Mouse (Mus musculus) heart, postnatal 36 days (tissue): Measurements from ENCODE around the gene Dapk1. TPM values are rescaled to one million over a fixed set of nuclear protein-coding genes. Genes with fewer than 3 reads are reported as not detected.

Experiments used
- DNase-seq, 2 experiments: peaks; one replicate each; pipeline ENCODE4 v3.0.0; 2021 to 2022
- intact Hi-C: fragments of 180-260 bp; cut with DNase I; formaldehyde crosslinking; loops from one replicate; pipeline ENCODE4 v1.15.1; 2025
- total RNA-seq, 2 experiments: library from RNA; stranded (reverse); gene quantifications; 2 replicates each; pipeline ENCODE4 v1.2.3; 2021

Gene Dapk1
- total RNA-seq, 2 experiments from 2014 or later = 22.2 to 35.8 TPM

GRCm38 (mm10) chr13:60615057-60615650, 13.4 kb downstream of the Dapk1 start:
- no peak for DNase-seq
- intact Hi-C loops = no loop called here

DNA sequence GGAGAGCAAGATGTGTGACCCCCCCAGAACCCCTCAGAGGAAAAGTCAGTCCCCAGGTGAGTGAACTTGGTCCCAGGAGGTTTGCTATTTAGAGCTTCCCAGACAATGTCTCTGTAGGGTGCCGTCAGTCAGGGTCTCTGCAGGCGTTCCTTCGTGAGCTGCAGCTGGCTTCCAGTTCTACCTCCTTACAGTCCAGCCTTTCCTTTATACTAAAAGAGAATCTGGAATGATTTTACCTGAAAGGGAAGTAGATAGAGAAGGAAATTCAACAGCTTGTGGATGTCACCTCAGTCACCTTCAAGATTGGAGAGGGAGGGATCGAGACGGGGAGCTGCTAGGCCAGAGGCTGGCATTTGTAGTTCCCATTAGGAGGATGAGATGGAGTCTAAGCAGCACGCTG, 14.3 kb downstream of the Dapk1 start:
- intact Hi-C loops = no loop called here
- no peak for DNase-seq

DNA sequence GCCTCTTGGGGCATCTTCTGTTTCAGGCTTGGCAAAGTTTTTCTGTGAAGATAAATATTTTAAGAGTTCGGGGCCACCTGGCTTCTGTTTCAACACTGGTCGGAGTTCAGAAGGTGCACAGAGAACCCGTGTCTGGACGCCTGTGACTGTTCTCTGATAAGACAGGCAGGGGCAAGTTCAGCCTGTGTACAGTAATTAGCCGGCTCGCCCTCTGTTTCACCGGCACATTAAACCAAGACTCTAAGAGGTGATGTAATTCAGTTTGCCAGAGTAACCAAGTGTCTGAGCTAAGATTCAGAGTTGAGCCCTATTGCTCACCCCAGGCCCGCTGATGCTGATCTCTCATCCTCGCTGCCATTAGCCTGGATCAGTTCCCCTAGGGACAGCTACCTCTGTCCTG, 16.5 kb downstream of the Dapk1 start:
- intact Hi-C loops = no loop called here
- no peak for DNase-seq

DNA sequence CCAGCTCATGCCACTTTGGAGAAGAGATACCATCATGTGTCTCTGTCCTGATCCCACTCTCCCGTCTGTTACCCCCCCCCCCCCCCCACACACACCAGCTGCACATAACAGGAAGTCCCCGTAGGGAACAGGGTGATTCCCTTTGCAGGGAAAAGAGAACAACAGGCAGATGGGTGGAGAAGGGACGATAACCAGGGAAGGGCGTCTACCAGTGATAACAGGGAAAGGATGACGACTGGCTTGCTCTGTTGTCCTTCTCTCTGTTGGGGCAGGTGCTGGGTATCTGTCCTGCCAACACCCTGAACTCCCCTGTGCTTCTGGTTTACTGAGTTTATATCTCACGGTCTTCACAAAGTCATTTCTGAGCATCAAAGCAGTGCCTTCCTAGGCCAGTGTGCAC, 18.0 kb downstream of the Dapk1 start:
- intact Hi-C loops = no loop called here
- DNase-seq = no peak

- DNase-seq = no peak
- intact Hi-C loops = no loop called here
These were observed 19.7 kb downstream of the Dapk1 start for GRCm38 (mm10) chr13:60621411-60621965.

DNA sequence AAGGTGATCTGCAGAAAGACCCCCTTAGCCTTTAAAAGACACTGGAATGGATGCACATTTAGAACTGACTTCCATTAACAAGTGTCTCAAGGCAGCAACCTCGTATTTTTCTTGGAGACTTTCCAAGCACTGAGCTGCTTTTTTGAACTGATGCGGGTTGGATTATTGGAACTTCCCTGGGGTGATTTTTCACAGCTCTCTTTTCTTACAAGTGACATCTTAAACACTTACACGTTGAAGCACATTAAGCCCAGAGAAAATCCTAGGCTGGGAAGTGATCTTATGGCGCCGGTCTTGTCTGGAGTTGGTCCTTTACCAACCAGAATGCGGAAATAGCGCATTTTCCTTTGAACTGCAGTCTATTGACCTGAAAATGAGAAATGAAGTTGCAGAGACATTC, 23.8 kb downstream of the Dapk1 start:
- no peak for DNase-seq
- intact Hi-C loops = no loop called here

DNA sequence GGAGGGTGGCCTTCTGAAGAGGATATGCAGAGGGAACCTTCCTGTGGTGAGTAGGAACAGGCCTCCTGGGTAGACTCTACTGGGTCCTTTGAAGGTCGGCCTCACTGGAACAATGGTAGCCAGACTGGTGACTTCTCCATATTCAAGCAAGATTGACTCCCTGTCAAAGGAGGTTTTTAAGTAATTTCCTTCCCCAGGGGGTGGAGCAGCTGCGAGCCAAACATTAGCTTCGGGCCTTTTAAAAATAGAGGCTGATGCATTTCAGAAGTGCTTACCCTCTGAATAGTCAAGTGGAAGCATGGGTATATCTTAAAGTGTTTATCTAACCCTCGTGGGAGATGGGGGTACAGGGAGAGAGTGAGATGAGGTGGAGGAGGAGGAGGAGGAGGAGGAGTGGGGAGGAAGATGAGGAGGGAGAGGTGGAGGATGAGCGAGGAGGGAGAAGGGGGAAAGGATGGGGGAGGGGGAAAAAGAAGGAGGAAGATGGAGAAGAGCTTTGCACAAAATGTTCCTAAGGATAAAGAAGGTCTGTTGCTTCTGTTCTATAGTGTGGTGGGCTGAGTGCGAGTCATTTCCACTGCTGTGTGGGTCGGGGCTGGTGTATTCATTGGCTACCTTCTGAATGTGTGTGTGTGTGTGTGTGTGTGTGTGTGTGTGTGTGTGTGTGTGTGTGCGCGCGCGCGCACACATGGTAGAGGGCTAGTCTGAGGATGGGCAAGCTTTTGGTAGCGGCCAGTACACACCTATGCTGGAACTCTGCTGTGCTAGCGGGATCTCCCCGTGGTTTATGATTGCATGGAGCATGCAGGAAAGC, 26.3 kb downstream of the Dapk1 start:
- DNase-seq = no peak
- intact Hi-C loops = no loop called here

GRCm38 (mm10) chr13:60628657-60628950, 26.9 kb downstream of the Dapk1 start:
- DNase-seq = no peak
- intact Hi-C loops = no loop called here

DNA sequence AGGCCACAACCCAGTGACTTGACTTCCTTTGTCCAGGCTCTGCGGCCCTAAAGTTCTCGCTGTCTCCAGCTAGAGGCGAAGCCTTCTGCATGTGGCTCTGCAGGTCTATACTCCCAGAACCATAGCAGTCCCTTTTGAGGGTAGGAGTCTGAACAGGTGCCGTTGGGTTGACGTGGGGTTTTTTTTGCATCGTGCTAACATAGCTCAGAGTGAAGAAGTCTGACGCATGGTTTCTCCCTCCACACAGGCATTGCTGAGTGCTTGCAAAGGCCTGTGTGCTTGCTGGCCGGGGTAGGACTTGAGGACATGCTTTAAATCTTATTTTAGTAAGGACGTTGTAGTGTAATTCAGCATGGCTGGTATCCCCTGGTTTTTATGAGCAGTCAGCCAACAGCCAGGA, 27.7 kb downstream of the Dapk1 start:
- intact Hi-C loops = no loop called here

GRCm38 (mm10) chr13:60633945-60634344, 32.2 kb downstream of the Dapk1 start:
- DNase-seq = no peak
- intact Hi-C loops = loop anchor here (2.0 kb wide), 1 partner anchor 21 kb away; no protein-coding TSS in a partner anchor

More for the DNA sequence above, 27.7 kb downstream of the Dapk1 start:
- no peak for DNase-seq

DNA sequence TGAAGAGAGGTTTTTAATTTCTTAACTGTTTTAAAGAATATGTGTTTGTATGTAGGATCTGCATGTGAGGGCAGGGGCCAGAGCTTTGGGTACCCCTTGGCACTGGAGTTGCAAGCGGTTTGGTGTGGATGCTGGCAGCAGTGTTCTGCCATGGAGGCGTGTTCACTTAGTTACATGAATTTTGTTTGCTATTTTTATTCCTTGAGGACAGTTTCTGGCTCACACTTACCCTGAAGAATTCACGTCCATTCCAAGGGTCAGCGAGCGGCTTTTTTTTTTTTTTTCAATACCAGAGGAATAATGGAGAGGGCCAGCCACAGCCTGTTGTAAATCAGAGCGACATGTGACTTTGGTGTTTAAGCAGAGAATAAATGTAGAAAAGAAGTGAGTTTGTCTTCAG, 33.9 kb downstream of the Dapk1 start:
- intact Hi-C loops = loop anchor here (2.0 kb wide), 1 partner anchor 19 kb away; no protein-coding TSS in a partner anchor
- DNase-seq = no peak

- intact Hi-C loops = no loop called here
- DNase-seq = no peak
These were observed 37.8 kb downstream of the Dapk1 start for GRCm38 (mm10) chr13:60639482-60640055.

DNA sequence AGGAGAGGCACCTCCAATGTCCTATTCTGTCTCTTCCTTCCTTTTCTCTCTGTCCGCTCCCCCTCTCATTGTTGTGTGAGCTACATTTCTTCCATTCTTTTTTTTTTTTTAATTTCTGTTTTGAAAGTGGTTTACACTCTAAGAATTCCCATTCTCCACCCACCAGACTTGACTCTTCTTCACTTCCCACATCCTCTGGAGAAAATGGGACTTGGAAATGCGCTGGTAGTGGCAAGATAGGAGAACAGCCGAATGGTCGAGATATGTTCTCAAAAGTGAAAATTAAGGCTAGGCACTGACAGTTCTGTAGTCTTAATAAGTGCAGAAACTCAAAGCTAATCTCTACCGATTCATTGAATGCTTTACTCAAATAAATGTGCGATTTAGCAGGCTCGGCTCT, 38.7 kb downstream of the Dapk1 start:
- intact Hi-C loops = no loop called here
- no peak for DNase-seq

- intact Hi-C loops = no loop called here
- no peak for DNase-seq
These were observed 42.7 kb downstream of the Dapk1 start for GRCm38 (mm10) chr13:60644457-60644889.

DNA sequence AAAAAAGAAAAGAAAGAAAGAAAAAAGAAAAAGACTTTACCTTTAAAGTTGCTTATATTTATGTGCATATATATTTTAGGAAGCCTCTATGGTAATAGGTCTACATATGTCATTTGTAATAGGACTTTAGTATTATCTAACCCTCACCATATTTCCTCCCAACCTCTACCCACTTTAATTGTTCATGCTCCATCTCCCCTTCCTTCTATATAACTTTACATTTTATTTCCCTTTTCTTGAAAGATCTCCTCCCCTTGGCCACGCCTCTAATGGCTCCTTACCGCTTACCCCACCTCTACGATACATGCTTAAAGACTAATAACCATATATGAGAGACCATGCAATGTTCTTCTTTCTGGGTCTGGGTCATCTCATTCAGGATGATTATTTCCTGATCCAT, 45.0 kb downstream of the Dapk1 start:
- intact Hi-C loops = no loop called here
- DNase-seq = no peak

- intact Hi-C loops = no loop called here
- DNase-seq = no peak
These were observed 46.6 kb downstream of the Dapk1 start for GRCm38 (mm10) chr13:60648350-60648749.

DNA sequence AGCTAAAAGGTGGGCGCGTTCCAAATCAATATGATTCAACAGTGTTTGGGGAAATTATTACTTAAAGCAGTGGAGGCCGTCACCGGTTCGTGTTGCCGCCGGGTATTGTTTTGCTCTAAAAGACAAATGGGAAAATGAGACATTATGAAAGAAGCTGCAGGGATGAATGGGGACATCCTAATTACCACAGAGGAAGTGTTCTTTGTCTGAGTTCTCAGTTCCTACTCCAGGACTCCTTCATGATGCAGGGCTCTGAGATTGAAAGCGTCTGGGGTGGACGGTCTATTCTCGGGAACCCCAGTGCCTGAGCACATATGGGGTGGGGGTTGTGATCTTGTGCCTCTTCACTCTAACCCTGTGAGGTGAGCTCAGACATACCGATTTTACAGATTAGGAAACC, 48.3 kb downstream of the Dapk1 start:
- intact Hi-C loops = no loop called here
- no peak for DNase-seq

DNA sequence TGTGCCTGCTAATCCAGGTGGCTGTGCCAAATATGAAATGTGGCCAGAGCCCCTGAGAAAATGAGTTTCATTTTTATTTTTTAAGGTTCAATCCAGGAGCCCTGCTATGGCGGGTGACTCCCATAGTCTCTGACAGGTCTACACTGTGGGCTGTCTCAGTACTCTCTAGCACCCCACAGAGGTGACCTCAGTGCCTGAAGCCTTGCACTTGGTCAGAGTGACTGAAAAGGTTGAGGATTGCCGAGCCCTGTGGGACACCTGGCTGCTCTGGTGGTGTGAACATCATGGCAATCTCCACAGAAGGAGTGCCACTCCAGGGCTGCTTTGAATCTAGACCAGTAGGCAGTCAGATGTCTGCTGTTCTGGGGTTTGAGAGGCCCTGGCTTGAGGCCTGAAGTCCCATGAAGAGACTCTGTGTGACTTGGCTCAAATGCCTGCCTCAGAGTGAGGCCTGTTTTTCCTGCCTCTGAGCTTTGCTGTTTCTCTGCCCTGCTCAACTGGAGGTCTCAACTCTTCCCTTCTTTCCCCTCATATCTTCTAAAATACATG, 52.3 kb downstream of the Dapk1 start:
- intact Hi-C loops = loop anchor here (2.0 kb wide), 1 partner anchor 19 kb away; no protein-coding TSS in a partner anchor
- no peak for DNase-seq

DNA sequence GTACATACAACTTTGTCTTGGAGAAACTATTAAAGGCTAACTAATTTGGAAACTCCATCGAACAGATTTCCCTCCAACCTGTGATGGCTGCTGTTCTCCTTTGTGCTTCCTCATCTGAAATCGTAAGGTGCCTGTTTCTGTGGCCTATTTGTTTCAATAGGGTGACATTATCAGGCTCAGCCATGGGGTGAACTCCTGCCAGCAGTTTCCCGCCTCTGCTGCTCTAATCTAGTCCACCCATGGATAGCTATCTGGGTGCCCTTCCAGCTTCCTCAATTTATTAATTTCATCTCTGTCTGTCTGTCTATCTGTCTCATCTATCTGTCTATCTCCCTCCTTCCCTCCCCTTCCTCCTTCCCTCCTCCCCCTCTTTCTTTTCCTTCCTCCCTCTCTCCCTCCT, 53.5 kb downstream of the Dapk1 start:
- intact Hi-C loops = loop anchor here (2.0 kb wide), 1 partner anchor 20 kb away; no protein-coding TSS in a partner anchor
- DNase-seq = no peak

DNA sequence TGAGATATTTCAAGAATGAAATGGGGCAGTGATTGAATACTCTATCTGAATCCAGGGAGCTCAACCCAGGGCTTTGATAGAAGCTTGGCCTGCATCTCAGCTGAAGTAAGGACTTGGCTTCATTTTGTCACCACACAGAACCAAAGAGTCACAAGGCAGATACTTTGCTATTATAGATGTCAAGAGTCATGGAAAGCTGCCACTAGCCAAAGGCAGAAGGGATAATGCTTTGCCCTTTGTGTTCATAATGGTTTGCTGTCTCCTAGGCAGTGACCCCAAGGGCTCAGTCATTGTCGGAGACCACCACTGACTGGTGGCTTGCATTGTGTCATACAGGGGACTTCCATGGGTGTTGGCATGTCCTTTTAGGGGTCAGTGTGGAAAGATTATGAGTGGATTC, 57.9 kb downstream of the Dapk1 start:
- no peak for DNase-seq
- intact Hi-C loops = no loop called here

- intact Hi-C loops = loop anchor here (10.0 kb wide), 1 partner anchor 55 kb away; the partner anchor contains the start of gene Dapk1
- DNase-seq = no peak
These were observed 58.3 kb downstream of the Dapk1 start for GRCm38 (mm10) chr13:60660056-60660455.
